Mouse (Mus musculus) lung, embryonic 14.5 days (tissue): ENCODE measurements around the gene Krtap26-1. TPM values are rescaled to one million over a fixed set of nuclear protein-coding genes. Genes with fewer than 3 reads are reported as not detected.

Source experiments
- ATAC-seq: fragments of 200-750 bp; cut with Nextera tagmentation; 2 replicates; pipeline ENCODE4 v1.8.0; 2017; ENCODE audit warnings: mild to moderate bottlenecking, moderate TSS enrichment, moderate library complexity; ENCODE audit not compliant: insufficient read depth
- DNase-seq: peaks from one replicate; pipeline ENCODE4 v3.0.0-alpha.2; 2015
- H3K27ac ChIP-seq: fragments of 300-500 bp; sonication (generic); 2 replicates; pipeline ENCODE4 v1.5.1; 2014; ENCODE audit warnings: low read depth, mild to moderate bottlenecking, moderate library complexity
- H3K27me3 ChIP-seq: fragments of 300-500 bp; sonication (generic); 2 replicates; pipeline ENCODE4 v1.6.1; 2014; ENCODE audit warnings: low read length, control low read depth; ENCODE audit not compliant: insufficient read depth
- H3K36me3 ChIP-seq: fragments of 300-500 bp; sonication (generic); 2 replicates; pipeline ENCODE4 v1.6.1; 2014; ENCODE audit warnings: control low read depth; ENCODE audit not compliant: insufficient read depth
- H3K4me1 ChIP-seq: fragments of 300-500 bp; sonication (generic); 2 replicates; pipeline ENCODE4 v1.6.1; 2014; ENCODE audit warnings: antibody characterized with exemption, control low read depth; ENCODE audit not compliant: insufficient read depth
- H3K4me2 ChIP-seq: fragments of 300-500 bp; sonication (generic); 2 replicates; pipeline ENCODE4 v1.6.1; 2014; ENCODE audit warnings: mild to moderate bottlenecking
- H3K4me3 ChIP-seq: fragments of 300-500 bp; sonication (generic); 2 replicates; pipeline ENCODE4 v1.5.1; 2014; ENCODE audit warnings: low read depth, low read length
- H3K9ac ChIP-seq: fragments of 300-500 bp; sonication (generic); 2 replicates; pipeline ENCODE4 v1.6.1; 2014
- H3K9me3 ChIP-seq: fragments of 300-500 bp; sonication (generic); 2 replicates; pipeline ENCODE4 v1.6.1; 2016; ENCODE audit warnings: low read depth, low read length, control low read depth
- CTCF ChIP-seq: IDR thresholded peaks from 2 replicates; pipeline ENCODE4 v1.5.1; 2016; ENCODE audit warnings: antibody characterized with exemption, low read depth
- WGBS: fragments of 180-500 bp; shearing (Covaris S2); extraction: QIAGEN DNeasy Blood & Tissue Kit; methylation state at CpG from one replicate; pipeline ENCODE4 v1.1.7; 2014; 5-methylcytosine and 5-hydroxymethylcytosine counted together
- polyA plus RNA-seq: library from polyadenylated mRNA; unstranded; fragments of >200 nt; fragmentation: Nextera tagmentation; extraction: Ambion mirVana; gene quantifications from 2 replicates; pipeline ENCODE4 v1.2.1, GENCODE M21; 2014

The Krtap26-1 gene
- not detected in 2 replicates for polyA plus RNA-seq

DNA sequence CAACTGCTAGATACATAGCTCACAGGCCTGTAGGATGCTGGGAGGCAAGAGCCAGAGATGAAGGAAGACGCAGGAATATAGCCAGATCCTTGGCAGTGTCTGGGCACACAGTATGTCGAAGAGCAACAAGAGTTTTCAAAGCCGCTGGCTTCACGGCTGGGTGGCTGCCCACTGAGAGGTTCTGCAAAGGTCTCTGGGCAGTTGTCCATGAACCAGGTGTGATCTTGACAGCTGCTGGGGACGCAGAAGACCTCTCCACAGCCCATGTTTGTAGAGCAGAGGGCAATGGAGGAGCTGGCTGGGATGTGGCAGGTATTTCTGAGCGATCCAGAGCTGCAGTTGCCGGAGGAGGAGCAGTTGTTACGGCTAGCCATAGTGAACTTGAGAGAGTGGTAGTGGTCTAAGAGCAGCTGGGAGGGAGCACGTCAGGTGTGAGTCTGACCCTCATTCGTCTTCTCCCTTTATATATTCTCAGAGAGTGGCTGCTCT lies at the start of gene Krtap26-1:
Gene Krtap26-1 (minus strand): TSS at position 439 of the 489 bp plus-strand sequence.
- no peaks in the 10 kb centered on the region for H3K9me3 ChIP-seq
- H3K4me1 ChIP-seq = no peaks in the 10 kb centered on the region
- no peak within 1 kb of the TSS for H3K4me3 ChIP-seq
- H3K4me2 ChIP-seq = no peak within 1 kb of the TSS
- DNase-seq (no peak), ATAC-seq (no peak)
- H3K36me3 ChIP-seq = no peaks in the 10 kb centered on the region
- no peak within 1 kb of the TSS for H3K9ac ChIP-seq
- no peak within 1 kb of the TSS for H3K27ac ChIP-seq
- 80% methylated on average over 10 of the region's 10 CpGs for WGBS
- TF ChIP-seq CTCF = no peak
- no peaks in the 10 kb centered on the region for H3K27me3 ChIP-seq

GRCm38 (mm10) chr16:88696256-88696655 lies 48.7 kb upstream of the Krtap26-1 start:
- WGBS = 74% methylated on average over 4 of the region's 4 CpGs
- H3K4me1 ChIP-seq = no peaks in the 10 kb centered on the region
- no peak overlapping the region for H3K27ac ChIP-seq
- no peak overlapping the region for H3K9ac ChIP-seq
- no peaks in the 10 kb centered on the region for H3K36me3 ChIP-seq
- H3K9me3 ChIP-seq = no peaks in the 10 kb centered on the region
- H3K4me2 ChIP-seq = no peak overlapping the region
- H3K27me3 ChIP-seq = no peaks in the 10 kb centered on the region
- H3K4me3 ChIP-seq = no peak overlapping the region
- ATAC-seq (no peak), DNase-seq (no peak)
- TF ChIP-seq CTCF = no peak

- H3K27ac ChIP-seq = no peak overlapping the region
- no peak for TF ChIP-seq CTCF
- ATAC-seq (no peak), DNase-seq (no peak)
- no peaks in the 10 kb centered on the region for H3K27me3 ChIP-seq
- H3K9ac ChIP-seq = no peak overlapping the region
- no peak overlapping the region for H3K4me3 ChIP-seq
- WGBS = 55% methylated on average over 2 of the region's 2 CpGs
- no peaks in the 10 kb centered on the region for H3K4me1 ChIP-seq
- H3K4me2 ChIP-seq = no peak overlapping the region
- no peaks in the 10 kb centered on the region for H3K9me3 ChIP-seq
- H3K36me3 ChIP-seq = no peaks in the 10 kb centered on the region
These were observed 33.7 kb upstream of the Krtap26-1 start for GRCm38 (mm10) chr16:88681282-88681681.

DNA sequence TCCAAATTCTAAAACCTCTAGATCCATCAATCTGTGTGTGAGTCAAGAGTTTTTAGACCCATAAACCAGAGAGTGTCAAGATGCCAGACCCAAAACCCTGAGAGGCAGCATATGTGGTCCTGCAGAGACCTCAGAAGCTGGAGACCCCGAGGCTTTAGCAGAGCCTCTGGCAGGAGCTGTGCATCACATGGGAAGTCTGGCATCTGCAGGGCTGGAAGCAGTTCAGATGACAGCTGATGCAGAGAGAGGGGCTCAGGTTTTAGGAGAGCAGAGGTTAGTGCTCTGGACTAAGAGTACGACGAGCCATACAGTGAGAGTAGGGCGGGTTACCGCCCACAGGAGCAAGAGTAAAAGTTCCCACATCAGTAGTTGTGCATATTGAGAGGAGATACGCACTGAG lies 31.5 kb upstream of the Krtap26-1 start:
- Histone ChIP-seq H3K9ac (no peak overlapping the region), H3K36me3 (no peaks in the 10 kb centered on the region), H3K4me2 (no peak overlapping the region), H3K27me3 (no peaks in the 10 kb centered on the region), H3K27ac (no peak overlapping the region), H3K4me3 (no peak overlapping the region), H3K9me3 (no peaks in the 10 kb centered on the region), H3K4me1 (no peaks in the 10 kb centered on the region)
- ATAC-seq = no peak
- TF ChIP-seq CTCF = no peak
- DNase-seq = no peak
- WGBS = 85% methylated on average over 6 of the region's 6 CpGs

- WGBS = 88% methylated on average over 4 of the region's 4 CpGs
- Histone ChIP-seq H3K27ac (no peak within 1 kb of the TSS), H3K4me3 (no peak within 1 kb of the TSS), H3K9me3 (no peaks in the 10 kb centered on the region), H3K4me2 (no peak within 1 kb of the TSS), H3K9ac (no peak within 1 kb of the TSS), H3K36me3 (no peaks in the 10 kb centered on the region), H3K27me3 (no peaks in the 10 kb centered on the region), H3K4me1 (no peaks in the 10 kb centered on the region)
- ATAC-seq (no peak), DNase-seq (no peak)
- no peak for TF ChIP-seq CTCF
These were observed 24.0 kb upstream of the Krtap26-1 start, which contains the start of gene Krtap27-1 for GRCm38 (mm10) chr16:88671571-88671970. Gene Krtap27-1 (minus strand): TSS chr16:88671671.

- Histone ChIP-seq H3K36me3 (no peaks in the 10 kb centered on the region), H3K9me3 (no peaks in the 10 kb centered on the region), H3K4me1 (no peaks in the 10 kb centered on the region), H3K4me3 (no peak overlapping the region), H3K4me2 (no peak overlapping the region), H3K27ac (no peak overlapping the region), H3K27me3 (no peaks in the 10 kb centered on the region), H3K9ac (no peak overlapping the region)
- DNase-seq (peak; percentile 20), ATAC-seq (peak; percentile 38)
- TF ChIP-seq CTCF = peak; percentile 55
- 67% methylated on average over 1 of the region's 1 CpGs for WGBS
These were observed 9.8 kb upstream of the Krtap26-1 start for GRCm38 (mm10) chr16:88657426-88657825.

DNA sequence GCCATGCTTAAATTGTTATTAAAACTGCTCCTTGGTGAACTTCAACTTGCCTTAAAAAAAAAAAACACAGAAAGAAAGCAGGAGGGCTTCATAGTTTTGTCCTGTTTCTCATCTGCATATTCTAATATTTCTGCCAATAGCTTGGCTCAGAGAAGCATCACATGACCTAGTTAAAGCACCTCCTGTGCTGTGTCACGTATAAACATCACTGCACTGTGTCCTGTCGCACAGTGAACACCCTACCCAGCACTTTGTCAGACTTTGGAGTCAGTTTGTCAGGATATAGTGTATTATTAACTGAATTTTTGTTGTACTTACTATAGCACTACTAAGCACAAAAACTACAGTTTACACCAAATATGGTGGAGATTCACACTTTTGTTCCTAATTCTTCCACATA lies 4.4 kb upstream of the Krtap26-1 start:
- no peak for DNase-seq
- WGBS = 40% methylated on average over 2 of the region's 2 CpGs

More for the DNA sequence above, 4.4 kb upstream of the Krtap26-1 start:
- Histone ChIP-seq H3K9ac (no peak overlapping the region), H3K4me3 (no peak overlapping the region), H3K27me3 (no peaks in the 10 kb centered on the region), H3K9me3 (no peaks in the 10 kb centered on the region), H3K36me3 (no peaks in the 10 kb centered on the region), H3K4me2 (no peak overlapping the region), H3K4me1 (no peaks in the 10 kb centered on the region), H3K27ac (no peak overlapping the region)
- ATAC-seq = no peak
- no peak for TF ChIP-seq CTCF
